Mouse (Mus musculus): ENCODE measurements around the gene Nploc4. TPM values are rescaled to one million over a fixed set of nuclear protein-coding genes. Genes with fewer than 3 reads are reported as not detected.
"Not testable (repeated sequence)": the region's sequence is repeated elsewhere in the genome, so short reads cannot be mapped to it uniquely, and the experiment has no call there.

Gene Nploc4
- polyA plus RNA-seq, 1 experiment from 2014 or later: 45.4 TPM

GRCm38 (mm10) chr11:120349371-120349985 lies 88.0 kb downstream of the Nploc4 start:
- Histone ChIP-seq H3K27me3 (ENCODE audit: control insufficient read depth, insufficient read depth, low read length) (no peaks in the 10 kb centered on the region), H3K9ac (ENCODE audit: low read depth, low read length) (peak overlapping the region; percentile 100), H3K4me1 (ENCODE audit: control insufficient read depth, insufficient read depth, low read length) (peaks cover 34% of the 10 kb centered on the region), H3K4me2 (replicated peaks; ENCODE audit: low read depth, low read length) (peak overlapping the region; percentile 89), H3K36me3 (ENCODE audit: control insufficient read depth, insufficient read depth, low read length) (peaks cover 16% of the 10 kb centered on the region), H3K4me3 (ENCODE audit: low read length) (peak overlapping the region; percentile 99), H3K27ac (ENCODE audit: low read depth, low read length) (peak overlapping the region; percentile 99), H3K9me3 (ENCODE audit: control insufficient read depth, low read length) (no peaks in the 10 kb centered on the region)
- ATAC-seq (ENCODE audit: low FRiP score, low TSS enrichment): peak; percentile 11
- 4% methylated on average over 16 of the region's 16 CpGs for WGBS

- Histone ChIP-seq H3K27ac (ENCODE audit: low read depth, low read length) (peak overlapping the region; percentile 99), H3K4me1 (ENCODE audit: control insufficient read depth, insufficient read depth, low read length) (peaks cover 33% of the 10 kb centered on the region), H3K27me3 (ENCODE audit: control insufficient read depth, insufficient read depth, low read length) (no peaks in the 10 kb centered on the region), H3K9me3 (ENCODE audit: control insufficient read depth, low read length) (no peaks in the 10 kb centered on the region), H3K36me3 (ENCODE audit: control insufficient read depth, insufficient read depth, low read length) (peaks cover 16% of the 10 kb centered on the region), H3K4me3 (ENCODE audit: low read length) (peak overlapping the region; percentile 99), H3K4me2 (replicated peaks; ENCODE audit: low read depth, low read length) (peak overlapping the region; percentile 89), H3K9ac (ENCODE audit: low read depth, low read length) (peak overlapping the region; percentile 100)
- WGBS: under 1% methylated on average over 30 of the region's 53 CpGs
- peak; percentile 26; the same call in 1 of the 2 replicates for ATAC-seq (ENCODE audit: low FRiP score, low TSS enrichment)
Measured at GRCm38 (mm10) chr11:120348684-120349370, 88.7 kb downstream of the Nploc4 start.

DNA sequence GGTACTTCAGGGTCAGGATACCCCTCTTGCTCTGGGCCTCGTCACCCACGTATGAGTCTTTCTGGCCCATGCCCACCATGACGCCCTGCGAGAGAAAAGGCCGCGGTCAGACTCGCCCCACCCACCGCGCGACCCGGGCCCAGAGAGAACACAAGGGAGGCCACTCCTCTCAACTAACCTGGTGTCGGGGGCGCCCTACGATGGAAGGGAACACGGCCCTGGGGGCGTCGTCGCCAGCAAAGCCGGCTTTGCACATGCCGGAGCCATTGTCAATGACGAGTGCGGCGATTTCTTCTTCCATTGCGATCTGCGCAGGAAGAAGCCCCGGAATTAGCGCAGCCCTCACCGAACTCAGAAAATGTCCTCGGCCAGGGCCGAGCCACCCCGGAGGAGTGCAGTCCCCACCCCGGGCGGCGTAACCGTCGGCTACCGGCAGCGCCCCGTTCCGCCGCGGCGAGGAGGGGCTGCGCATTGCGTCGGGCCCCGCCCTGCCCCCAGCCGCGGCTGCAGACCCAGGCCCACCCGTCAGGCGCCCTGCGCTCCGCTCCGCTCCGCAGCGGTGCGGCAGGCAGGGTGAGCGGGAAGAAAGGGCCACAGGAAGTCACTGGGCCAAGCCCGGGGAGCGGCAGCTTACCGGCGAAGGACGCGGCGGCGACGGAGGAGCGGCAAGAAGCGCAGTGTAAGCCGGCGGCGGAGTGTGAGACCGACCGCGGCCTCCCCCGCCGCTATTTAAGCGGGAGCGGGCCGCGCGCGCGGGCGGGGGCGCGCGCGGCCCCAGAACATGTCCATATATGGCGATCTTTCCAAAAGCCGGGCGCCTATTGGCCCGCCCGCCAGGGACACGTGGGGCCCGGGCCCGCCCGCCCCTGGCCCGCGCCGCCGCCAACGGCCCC lies 89.5 kb downstream of the Nploc4 start, which contains the start of gene Actg1:
Actg1 (minus strand) TSS at position 752 of the 893 bp plus-strand sequence.
- H3K27me3 ChIP-seq (ENCODE audit: control insufficient read depth, insufficient read depth, low read length): no peaks in the 10 kb centered on the region
- H3K9ac ChIP-seq (ENCODE audit: low read depth, low read length): peak within 1 kb of the TSS; percentile 100
- H3K4me1 ChIP-seq (ENCODE audit: control insufficient read depth, insufficient read depth, low read length): peaks cover 25% of the 10 kb centered on the region
- peak; percentile 77 for ATAC-seq (ENCODE audit: low FRiP score, low TSS enrichment)
- WGBS: 2% methylated on average over 97 of the region's 103 CpGs
- H3K36me3 ChIP-seq (ENCODE audit: control insufficient read depth, insufficient read depth, low read length): peaks cover 16% of the 10 kb centered on the region
- peak within 1 kb of the TSS; percentile 89 for H3K4me2 ChIP-seq (replicated peaks; ENCODE audit: low read depth, low read length)
- H3K27ac ChIP-seq (ENCODE audit: low read depth, low read length): peak within 1 kb of the TSS; percentile 99
- no peaks in the 10 kb centered on the region for H3K9me3 ChIP-seq (ENCODE audit: control insufficient read depth, low read length)
- H3K4me3 ChIP-seq (ENCODE audit: low read length): peak within 1 kb of the TSS; percentile 99

DNA sequence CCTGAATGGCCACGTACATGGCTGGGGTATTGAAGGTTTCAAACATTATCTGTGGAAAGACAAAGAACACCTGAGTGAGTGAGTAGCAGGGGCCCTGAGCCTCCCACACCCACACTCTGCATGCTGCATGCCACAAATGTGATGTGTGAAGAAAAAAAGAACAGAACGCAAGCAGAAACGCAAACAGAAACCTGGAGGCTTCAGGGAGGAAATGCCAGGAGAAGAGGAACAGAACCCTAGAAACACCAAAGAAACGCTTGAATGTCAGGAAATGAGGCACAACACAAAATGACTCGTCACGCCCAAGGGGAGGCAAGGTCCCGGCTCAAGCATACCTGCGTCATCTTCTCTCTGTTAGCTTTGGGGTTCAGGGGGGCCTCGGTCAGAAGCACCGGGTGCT lies 90.2 kb downstream of the Nploc4 start:
- Histone ChIP-seq H3K4me1 (ENCODE audit: control insufficient read depth, insufficient read depth, low read length) (peaks cover 18% of the 10 kb centered on the region), H3K36me3 (ENCODE audit: control insufficient read depth, insufficient read depth, low read length) (peaks cover 16% of the 10 kb centered on the region), H3K4me3 (ENCODE audit: low read length) (peak overlapping the region; percentile 99), H3K27me3 (ENCODE audit: control insufficient read depth, insufficient read depth, low read length) (no peaks in the 10 kb centered on the region), H3K27ac (ENCODE audit: low read depth, low read length) (peak overlapping the region; percentile 47; the same call in 1 of the 2 replicates), H3K4me2 (replicated peaks; ENCODE audit: low read depth, low read length) (peak overlapping the region; percentile 89), H3K9ac (ENCODE audit: low read depth, low read length) (peak overlapping the region; percentile 100), H3K9me3 (ENCODE audit: control insufficient read depth, low read length) (no peaks in the 10 kb centered on the region)
- ATAC-seq (ENCODE audit: low FRiP score, low TSS enrichment): no peak
- 7% methylated on average over 10 of the region's 10 CpGs for WGBS

DNA sequence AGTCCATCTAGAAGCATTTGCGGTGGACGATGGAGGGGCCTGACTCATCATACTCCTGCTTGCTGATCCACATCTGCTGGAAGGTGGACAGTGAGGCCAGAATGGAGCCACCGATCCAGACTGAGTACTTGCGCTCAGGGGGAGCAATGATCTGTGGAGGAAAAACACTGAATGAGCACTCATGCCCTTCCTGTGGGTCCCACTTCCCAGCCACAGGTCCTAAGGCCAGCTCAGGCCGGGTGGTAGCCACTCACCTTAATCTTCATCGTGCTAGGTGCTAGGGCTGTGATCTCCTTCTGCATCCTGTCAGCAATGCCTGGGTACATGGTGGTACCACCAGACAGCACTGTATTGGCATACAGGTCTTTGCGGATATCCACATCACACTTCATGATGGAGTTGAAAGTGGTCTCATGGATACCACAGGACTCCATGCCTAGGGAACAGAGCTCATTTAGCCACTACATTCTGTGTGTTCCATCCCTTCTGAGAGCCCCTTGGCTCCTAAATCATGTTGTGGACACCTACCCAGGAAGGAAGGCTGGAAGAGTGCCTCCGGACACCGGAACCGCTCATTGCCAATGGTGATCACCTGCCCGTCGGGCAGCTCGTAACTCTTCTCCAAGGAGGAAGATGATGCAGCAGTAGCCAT lies 91.0 kb downstream of the Nploc4 start:
- WGBS: 42% methylated on average over 8 of the region's 13 CpGs
- not testable (repeated sequence) for H3K27me3 ChIP-seq (ENCODE audit: control insufficient read depth, insufficient read depth, low read length); ATAC-seq (ENCODE audit: low FRiP score, low TSS enrichment); H3K27ac ChIP-seq (ENCODE audit: low read depth, low read length); H3K9me3 ChIP-seq (ENCODE audit: control insufficient read depth, low read length)
- peak overlapping the region; percentile 48 for H3K4me3 ChIP-seq (ENCODE audit: low read length)
- H3K9ac ChIP-seq (ENCODE audit: low read depth, low read length): peak overlapping the region; percentile 62
- peaks cover 16% of the 10 kb centered on the region for H3K36me3 ChIP-seq (ENCODE audit: control insufficient read depth, insufficient read depth, low read length)
- peaks cover 15% of the 10 kb centered on the region for H3K4me1 ChIP-seq (ENCODE audit: control insufficient read depth, insufficient read depth, low read length)
- H3K4me2 ChIP-seq (replicated peaks; ENCODE audit: low read depth, low read length): peak overlapping the region; percentile 60

GRCm38 (mm10) chr11:120345067-120345681 lies 92.3 kb downstream of the Nploc4 start:
- peak overlapping the region; percentile 19; the same call in 1 of the 2 replicates for H3K4me3 ChIP-seq (ENCODE audit: low read length)
- H3K36me3 ChIP-seq (ENCODE audit: control insufficient read depth, insufficient read depth, low read length): peaks cover 16% of the 10 kb centered on the region
- no peaks in the 10 kb centered on the region for H3K27me3 ChIP-seq (ENCODE audit: control insufficient read depth, insufficient read depth, low read length)
- H3K27ac ChIP-seq (ENCODE audit: low read depth, low read length): peak overlapping the region; percentile 30; the same call in 1 of the 2 replicates
- peaks cover 5% of the 10 kb centered on the region for H3K4me1 ChIP-seq (ENCODE audit: control insufficient read depth, insufficient read depth, low read length)
- 44% methylated on average over 1 of the region's 1 CpGs for WGBS
- no peaks in the 10 kb centered on the region for H3K9me3 ChIP-seq (ENCODE audit: control insufficient read depth, low read length)
- ATAC-seq (ENCODE audit: low FRiP score, low TSS enrichment): no peak
- H3K9ac ChIP-seq (ENCODE audit: low read depth, low read length): peak overlapping the region; percentile 48; the same call in 1 of the 2 replicates
- peak overlapping the region; percentile 34; the same call in 1 of the 2 replicates for H3K4me2 ChIP-seq (replicated peaks; ENCODE audit: low read depth, low read length)

GRCm38 (mm10) chr11:120344310-120344920 lies 93.1 kb downstream of the Nploc4 start:
- Histone ChIP-seq H3K36me3 (ENCODE audit: control insufficient read depth, insufficient read depth, low read length) (peaks cover 16% of the 10 kb centered on the region), H3K4me1 (ENCODE audit: control insufficient read depth, insufficient read depth, low read length) (peaks cover 5% of the 10 kb centered on the region), H3K27ac (ENCODE audit: low read depth, low read length) (0 out of 2 replicates have a peak overlapping the region, but pooled peaks have one; percentile 30), H3K9me3 (ENCODE audit: control insufficient read depth, low read length) (no peaks in the 10 kb centered on the region), H3K27me3 (ENCODE audit: control insufficient read depth, insufficient read depth, low read length) (no peaks in the 10 kb centered on the region), H3K4me3 (ENCODE audit: low read length) (no peak overlapping the region; the same call in 1 of the 2 replicates), H3K4me2 (replicated peaks; ENCODE audit: low read depth, low read length) (no peak overlapping the region), H3K9ac (ENCODE audit: low read depth, low read length) (no peak overlapping the region)
- WGBS: 60% methylated on average over 5 of the region's 5 CpGs
- ATAC-seq (ENCODE audit: low FRiP score, low TSS enrichment): no peak
